In the genomic region with DNA sequence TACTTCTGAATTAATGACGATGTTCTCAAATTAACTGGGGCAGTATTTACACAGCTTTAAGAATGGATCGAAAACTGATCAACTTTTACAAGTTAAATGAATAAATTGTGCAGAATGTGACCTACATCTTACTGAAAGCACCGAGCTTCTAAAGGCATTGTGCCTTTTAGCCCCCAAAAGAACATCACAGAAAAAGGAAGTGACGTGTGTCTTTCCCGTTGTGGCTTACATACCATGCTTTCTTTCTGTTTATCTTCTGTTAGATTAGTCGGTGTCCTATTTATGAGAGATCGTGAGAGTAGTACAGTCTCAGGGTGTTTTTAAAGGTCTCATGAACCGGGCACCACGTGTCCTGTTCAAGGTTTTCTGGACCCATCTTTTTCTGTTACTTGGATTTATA, we compare ENCODE assay signal across 20 mouse cellular contexts.
A peak's percentile ranks its signal among the peaks of the same experiment; 100 is the strongest.
DNase-seq lines count a peak whose midpoint lies in the region; ATAC-seq lines count a peak whose summit lies in the region.
"Had no signal": no experiment of that assay in that cellular context is flagged by ENCODE, and none has a peak within 500 bp of the region (broad histone marks: within the 10 kb centered on the region; RNA-seq: fewer than 3 reads in every experiment).

No protein-coding gene starts in this region.

- peak; percentile 73 for DNase-seq in thymus, postnatal 0 days (ENCODE audit: low spot score)
- DNase-seq in thymus, adult 18-20 months: no peak
- DNase-seq in right cerebral cortex, postnatal 25 days: no peak
- DNase-seq: adrenal gland, adult 8-10 months; adrenal gland, postnatal 14 days; adrenal gland, postnatal 36 days; B cell, adult 2 months; cerebellum, adult 11-12 months; cerebellum, adult 2 months; cerebellum, adult 9-10 months; cerebellum, postnatal 10 days; cerebellum, postnatal 25 days; embryo, embryonic 11 days had no signal

- ATAC-seq in common myeloid progenitor, adult 5-6 weeks (replicated peaks; ENCODE audit: low read depth, poor library complexity, severe bottlenecking): peak; percentile 54; the same call in 1 of the 2 replicates
- peak; percentile 68 for ATAC-seq in megakaryocyte progenitor cell, adult 5-6 weeks (replicated peaks; ENCODE audit: poor library complexity)
- ATAC-seq: activated CD4-positive, CD25-positive, alpha-beta regulatory T cell, adult 4 months; CD4-positive, CD25-positive, alpha-beta regulatory T cell, adult 4 months; forebrain, embryonic 14.5 days; forebrain, embryonic 16.5 days; Patski had no signal
